Mouse (Mus musculus) urinary bladder, postnatal 10 days (tissue): ENCODE measurements around the gene Ttc21a.

Experiments used
- DNase-seq: peaks from one replicate; pipeline ENCODE4 v3.0.0; 2022; ENCODE audit warnings: low spot score

The Ttc21a gene

DNA sequence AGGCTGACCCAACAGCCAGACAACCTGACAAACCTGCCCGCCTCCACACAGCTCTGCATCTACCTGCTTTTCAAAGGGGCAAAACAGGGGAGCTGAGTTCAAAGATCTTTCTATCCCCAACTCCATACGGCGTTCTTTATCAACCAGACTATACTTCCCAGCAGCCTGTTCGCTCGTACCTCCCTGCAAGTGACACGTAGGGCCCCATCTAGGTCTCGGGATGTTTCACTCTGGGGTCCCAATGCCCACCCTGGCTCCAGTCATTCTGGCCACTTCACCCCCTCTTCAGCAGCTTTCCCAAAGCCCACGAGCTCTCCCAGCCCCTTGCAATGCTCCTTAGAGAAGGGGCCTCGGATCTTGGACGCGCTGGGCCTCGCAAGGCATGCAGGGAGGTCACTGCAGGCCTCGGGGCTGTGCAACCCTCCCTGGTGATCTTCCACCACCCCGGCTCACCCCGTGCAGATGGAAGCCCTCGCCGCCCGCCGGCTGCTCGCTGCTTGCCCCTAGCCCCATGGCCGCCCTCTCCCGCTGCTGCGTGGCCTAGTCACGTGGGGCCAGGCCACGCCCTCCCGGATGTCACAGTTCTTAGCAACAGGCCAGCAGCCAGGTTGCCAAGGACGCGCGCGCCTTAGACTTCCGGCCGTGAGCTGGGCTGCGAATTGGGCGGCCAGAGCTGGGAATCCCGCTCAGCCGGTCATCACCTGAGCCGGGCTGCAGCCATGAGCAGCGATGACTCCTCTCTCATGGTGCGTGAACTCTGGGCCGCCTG is at the start of gene Ttc21a, which contains the start of gene Gorasp1:
Gene Ttc21a (plus strand): TSS at position 602 of the 769 bp plus-strand sequence.
Gene Gorasp1 (minus strand): TSS at position 561 of the 769 bp plus-strand sequence.
- DNase-seq: peak; percentile 85

DNA sequence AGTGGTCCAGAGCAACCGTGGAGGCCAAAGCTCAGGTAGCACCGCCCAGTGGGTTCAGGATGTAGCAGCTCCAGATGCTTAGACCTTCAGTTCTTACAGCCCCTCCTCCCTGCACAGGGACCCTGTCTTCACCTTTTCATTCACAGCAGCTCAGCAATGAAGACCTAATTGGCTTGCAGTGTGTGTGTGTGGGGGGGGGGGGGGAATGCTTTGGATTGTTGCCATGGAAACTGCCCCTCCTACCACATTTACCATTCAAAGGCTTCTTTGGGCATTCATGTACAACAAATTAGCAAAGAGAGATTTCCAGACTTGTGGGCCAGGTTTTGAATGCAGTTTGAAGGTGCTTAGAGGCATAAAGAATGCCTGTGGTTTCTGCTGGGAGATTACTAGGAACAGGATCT is 48.6 kb upstream of the Ttc21a start:
- no peak for DNase-seq

DNA sequence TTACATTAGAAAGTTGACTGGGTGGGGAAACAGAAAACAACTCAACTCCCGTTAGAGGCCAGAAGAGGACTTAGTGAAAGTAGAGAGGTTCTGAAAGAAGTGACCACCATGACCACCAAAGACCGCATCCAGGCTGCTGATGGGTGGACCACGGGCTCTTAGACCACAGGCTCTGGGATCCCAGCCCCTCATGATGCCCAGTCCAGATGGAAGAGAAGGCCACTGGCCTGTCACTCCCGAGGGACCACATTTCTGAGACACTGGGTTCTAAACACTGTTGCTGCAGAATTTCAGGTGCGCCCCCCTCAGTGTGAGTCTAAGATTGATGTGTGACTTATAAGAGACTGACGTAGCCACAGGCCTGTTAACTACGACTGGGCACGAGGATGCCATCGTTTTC is 48.0 kb upstream of the Ttc21a start:
- DNase-seq: no peak

DNA sequence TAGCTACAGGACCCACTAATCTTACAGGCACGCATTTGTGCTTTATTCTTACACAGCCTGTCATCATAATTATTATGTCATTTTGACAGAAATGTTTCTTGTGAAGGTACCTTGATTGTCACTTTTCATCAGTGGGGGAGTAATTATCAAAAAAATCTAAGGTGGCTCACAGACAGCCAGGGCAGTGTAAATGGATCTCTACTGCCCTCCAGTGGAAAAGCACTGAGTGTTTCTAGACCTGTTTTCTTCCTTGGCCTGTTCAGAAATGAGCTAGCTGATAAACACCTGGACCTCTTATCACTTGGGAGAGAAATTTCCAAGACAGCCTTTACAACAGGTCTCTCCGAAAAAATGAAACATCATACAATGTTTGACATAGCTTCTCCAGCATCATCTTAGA is 46.7 kb upstream of the Ttc21a start:
- DNase-seq: no peak

DNA sequence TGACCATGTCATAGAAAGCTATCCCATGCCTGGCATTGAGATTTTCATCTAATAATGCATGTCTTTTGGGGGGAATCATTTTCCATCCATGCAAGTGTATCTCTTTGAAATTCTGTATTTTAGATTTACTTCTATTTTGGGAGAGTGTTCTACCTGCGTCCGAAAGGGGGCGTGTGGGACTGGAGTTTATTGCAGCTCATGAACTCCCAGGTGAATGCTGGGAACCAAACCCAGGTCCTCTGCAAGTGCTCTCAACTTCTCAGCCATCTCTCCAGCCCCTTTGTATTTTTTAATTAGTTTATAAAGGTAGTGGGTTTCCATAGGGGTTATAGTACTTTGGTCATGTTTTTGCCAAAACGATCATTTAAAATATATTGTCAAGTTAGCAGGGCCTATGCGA is 43.5 kb upstream of the Ttc21a start:
- DNase-seq: no peak

DNA sequence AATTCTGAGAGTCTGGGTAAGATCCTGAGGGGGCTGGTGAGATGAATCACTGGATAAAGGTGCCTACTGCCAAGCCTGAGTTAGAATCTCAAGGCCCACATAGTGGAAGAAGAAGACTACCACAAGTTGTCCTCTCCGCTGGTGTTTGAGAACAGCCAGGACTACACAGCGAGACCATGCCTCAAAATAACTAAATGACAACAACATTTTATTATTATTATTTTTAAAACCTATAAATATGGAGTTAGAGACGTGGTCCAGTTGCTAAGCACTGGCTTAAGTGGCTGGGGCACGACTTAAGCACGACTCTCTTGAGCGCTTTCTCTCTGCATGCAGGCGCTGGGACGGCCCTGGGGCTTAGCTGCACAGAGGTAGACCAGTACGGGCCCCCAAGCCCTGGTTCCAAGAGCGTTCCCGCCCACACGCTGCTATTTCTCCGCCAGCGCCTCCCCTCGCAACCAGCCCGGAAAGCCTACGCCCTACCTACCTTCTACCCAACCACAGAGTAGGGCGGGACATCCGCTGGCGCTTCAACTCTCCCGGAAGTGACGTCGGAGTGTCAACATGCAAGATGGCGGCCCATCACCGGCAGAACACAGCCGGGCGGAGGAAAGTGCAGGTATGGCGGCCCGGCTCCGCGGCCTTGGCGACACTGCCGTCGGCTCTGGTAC is 42.9 kb upstream of the Ttc21a start, which contains the start of gene Wdr48:
Gene Wdr48 (plus strand): TSS at position 540 of the 671 bp plus-strand sequence.
- DNase-seq: peak; percentile 89

DNA sequence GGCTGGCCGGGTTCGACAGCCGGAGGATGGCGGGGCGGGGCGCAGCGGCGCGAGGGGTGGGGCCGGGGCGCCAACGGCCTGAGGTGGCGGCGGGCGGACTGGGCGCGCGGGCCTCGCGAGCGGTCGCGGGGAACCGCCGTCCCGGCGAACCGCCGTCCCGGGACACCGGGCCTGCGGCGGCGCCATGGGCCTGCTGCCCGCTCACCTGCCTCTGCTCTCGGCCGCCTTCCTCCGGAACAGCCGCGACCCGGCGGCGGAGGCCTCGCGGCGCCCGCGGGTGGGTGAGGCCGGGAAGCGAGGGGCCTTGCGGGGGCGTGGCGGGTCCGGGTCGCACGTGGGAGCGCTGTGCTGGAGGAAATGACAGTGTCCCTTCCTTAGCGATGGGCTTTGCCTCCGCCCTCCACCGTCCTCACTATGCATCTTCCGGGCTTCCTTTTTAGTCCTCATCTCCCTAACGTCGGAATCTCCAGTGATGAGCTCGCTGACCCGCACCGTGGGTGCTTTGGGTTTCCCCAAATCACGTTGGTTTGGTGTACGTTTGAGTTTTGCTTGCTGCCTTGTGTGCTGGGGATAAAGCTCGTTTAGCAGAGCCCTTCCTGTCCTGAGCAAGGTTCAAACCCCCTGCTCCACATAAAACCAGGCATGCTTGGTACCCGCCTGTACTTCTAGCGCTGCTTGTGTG is 42.2 kb upstream of the Ttc21a start:
- DNase-seq: no peak

DNA sequence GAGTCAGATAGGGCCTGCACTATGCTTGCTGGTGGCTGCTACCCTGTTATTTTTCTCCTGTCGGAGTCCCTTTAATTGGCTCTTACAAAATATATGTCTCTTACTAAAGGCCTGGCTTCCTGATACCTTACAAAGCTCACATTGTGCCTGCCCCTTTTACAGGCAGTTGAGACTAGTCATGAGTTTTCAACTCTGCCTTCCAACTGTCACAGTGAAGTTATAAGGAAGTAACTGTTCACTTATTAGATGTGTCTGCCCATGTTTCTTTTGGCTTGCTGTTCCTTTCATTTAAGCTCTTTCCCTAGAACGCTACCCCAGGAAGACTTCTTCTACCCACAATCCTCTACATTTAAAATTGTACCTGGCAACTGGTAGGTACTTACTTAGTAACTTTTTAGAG is 38.0 kb upstream of the Ttc21a start:
- DNase-seq: no peak

DNA sequence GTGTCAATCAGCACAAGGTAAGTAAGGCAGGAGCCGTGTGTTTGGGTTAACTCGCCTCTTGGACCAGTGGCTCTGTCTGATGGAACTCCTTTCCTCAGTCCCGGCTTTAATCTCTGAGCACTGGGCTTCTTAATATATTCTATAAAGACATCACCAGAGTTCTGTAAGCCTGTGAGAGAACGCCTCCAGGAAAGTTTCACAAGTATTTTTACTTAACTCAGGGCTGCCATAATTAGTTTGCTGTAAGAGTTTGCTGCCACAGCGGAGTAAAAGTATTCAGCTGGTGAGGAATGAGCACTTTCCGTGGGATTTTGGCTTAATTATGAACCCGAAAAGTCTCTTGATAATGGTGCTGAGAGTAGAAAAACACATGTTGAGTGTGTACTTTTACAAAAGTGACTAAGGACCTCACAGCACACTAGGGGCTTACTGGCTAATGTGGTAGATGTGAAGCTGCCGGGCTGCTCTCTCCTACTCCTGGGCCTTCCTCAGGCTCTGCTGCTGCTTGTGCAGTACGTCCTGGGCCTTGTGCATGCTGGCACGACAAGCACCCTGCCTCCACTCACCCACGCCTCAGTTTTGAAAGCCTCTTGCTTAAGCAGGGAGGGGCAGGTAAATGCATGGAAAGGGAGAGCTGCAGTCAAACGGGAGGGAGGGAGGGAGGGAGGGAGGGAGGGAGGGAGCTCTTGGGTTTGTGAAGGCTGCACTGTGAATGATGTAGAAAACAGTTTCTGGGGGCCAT is 34.8 kb upstream of the Ttc21a start:
- no peak for DNase-seq

DNA sequence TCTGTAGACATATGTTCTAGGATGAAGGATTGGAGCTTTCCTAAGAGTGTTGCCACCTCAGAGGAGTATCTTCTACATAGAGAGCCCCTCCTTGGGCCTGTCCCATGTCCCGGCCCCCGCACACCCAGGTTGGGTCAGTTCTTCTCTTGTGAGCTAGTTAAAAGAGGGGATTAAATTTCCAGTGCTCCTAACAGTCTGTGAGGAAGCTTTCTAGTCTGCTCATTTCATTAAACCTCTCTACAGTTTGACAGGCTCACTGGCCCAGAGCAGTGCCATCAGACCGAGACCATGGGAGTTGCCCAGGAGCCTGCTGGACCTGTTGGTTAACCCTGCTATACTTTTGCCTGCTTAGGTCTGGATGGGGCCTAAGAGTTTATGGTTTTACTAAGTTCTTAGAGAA is 28.7 kb upstream of the Ttc21a start:
- no peak for DNase-seq

DNA sequence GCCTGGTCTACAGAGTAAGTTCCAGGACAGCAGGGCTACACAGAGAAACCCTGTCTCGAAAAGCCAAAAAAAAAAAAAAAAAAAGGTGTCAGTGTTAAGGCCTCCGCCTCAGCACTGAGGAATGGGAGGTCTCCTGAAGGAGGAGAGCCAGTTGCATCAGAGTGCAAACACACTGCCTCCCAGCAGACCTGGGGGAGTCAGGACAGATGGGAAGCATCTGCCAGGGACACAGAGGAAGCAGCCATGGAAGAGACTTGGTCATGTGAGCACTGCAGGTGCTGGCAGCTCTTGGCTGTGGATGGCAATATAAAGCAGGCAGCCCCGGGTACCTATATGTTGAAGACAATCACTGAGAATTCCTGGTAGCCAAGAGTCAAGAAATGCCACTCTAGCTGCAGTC is 27.5 kb upstream of the Ttc21a start:
- DNase-seq: no peak

DNA sequence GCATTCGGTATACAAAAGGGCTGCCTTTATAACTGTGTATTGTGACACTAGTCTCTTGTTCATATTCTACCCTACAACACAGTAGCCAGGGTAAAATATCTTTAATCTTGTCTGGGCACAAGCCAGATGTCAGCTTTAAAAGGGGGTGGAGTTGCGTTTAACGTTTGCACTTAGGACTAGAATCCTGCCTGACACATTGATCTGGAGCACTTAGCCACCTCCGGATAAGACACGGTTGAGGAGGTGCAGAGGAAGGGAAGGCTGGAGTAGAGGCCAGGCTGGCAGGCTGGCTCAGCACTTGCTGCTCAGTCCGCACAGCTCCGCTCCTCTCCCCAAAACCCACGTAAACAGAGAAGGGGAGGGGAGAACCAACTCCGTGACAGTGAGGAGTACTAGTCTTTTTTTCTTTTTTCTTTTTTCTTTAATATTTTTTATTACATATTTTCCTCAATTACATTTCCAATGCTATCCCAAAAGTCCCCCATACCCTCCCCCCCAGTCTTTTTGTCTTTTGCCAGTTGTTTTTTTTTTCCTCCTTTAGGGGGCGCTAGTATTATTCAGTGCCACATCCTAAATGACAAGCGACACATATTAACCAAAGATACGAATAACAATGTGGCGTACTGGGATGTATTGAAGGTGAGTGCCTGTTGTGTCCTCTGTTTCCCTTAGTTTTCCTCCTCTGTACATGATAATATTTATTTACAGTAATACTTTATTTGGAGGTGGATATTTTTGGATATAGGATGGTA is 24.1 kb upstream of the Ttc21a start:
- DNase-seq: no peak

DNA sequence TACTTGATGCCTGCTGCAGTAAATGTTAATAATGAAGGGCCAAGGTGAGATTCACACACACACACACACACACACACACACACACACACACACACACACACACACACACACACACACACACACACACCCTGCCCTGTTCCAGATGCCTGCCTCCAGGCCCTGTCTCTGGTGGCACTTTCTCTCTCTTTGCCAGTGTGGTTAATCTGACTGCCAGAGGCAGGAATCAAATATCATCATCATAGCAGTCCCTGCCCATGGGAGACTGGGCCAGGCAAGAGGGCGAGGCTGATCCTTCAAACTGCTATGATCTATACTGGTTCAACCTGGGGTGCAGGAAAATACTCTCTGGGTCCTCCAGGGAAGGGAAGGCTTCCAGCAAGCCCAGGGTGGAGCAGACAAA is 17.5 kb upstream of the Ttc21a start:
- no peak for DNase-seq

DNA sequence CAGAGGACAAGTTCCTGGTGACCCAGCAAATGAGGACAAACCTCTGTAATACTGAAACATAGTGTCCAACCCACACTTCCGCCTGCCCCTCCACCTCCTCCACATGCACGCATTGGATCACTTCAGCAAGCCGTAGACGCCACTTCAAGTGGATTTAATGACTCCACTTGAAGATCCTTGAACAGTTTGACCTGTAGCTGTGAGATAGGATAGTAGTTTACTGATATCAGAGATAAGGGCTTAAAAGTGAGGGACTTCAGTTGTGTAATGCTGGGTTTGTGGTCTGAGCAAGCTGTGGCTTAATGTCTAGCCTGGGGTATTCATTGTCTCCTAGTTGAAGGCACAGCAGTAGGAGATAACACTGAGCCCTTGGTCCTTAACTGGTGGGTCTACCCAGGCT is 13.9 kb upstream of the Ttc21a start:
- no peak for DNase-seq

DNA sequence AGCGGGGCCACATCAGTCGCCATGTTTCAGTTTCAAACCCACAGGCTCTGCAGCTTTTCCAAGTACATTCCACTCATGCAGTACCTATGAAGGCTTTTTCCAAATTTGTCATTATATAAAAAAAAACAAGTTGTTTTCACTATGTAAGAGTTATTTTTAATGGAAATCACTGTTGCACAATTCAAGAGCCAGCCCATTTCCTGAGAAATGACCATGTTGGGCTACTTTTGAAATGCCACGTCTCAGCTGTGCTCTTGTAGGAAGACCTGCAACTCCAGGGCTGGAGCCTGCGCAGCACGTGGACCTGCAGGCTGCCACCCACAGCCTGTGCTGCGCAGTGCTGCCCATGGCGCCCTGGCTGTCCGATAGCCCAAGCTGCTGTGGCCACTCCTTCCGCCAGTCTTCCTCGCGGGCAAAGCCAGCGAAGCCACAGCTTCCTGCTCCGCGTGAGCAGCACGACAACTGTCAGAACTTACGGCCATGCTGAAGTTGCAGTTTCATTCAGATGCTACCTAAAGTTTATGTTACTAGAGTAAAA is 12.2 kb upstream of the Ttc21a start:
- no peak for DNase-seq

DNA sequence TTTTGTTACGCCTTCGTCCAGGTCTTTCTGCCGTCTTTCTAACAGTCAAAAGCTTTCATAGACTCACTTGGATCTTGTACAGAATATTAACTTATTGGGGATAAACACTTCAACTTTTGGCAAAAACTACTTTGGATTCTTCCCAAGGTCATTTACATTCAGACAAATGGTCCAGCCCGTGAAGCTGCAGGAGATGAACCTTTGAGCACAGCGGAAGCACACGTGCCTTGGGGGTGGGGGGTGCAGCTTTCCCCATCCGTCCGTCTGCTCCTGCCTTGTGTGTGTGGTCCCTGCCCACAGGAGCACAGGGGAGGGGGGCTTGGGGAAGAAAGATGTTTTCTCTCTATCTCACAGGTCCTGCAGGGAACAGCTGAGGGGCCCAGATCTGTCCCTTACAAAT is 11.7 kb upstream of the Ttc21a start:
- DNase-seq: no peak

DNA sequence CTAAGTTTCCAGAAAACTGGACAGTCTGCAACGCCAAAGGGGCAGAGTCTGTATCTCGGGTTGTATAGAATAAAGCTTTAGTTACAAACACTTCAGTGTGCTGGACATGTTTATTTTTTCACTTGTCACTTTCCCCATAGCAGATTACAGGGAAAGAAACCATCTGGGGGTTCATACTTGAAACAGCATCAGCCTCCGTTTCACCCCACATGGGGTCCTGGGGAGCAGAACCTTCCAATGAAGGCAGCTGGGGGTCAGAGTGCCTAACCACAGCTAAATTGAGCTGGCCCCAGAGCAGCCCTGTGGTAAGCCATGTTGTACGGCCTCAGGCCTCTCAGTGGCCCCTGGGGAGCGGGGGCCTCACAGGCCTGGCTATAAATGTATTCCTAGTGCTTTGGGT is 10.9 kb upstream of the Ttc21a start:
- DNase-seq: no peak

DNA sequence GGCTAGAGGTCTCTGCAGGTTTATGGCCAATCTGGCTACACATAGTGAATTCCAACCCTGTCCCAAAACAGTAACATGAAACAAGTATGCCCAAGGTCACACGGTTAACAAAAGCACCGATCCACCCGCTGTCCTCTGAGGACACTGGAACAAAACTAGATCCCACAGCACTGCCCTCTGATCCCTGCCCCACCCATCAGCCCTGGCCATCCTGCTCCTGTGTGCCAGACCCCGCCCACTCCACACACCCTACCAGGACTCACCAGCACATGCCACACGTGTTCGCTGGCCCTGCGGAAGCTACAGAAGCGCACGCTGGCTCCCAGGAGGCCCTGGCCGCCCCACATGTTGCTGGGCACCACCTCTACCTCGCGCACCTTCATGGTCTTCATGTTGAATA is 5.0 kb upstream of the Ttc21a start:
- DNase-seq: no peak

DNA sequence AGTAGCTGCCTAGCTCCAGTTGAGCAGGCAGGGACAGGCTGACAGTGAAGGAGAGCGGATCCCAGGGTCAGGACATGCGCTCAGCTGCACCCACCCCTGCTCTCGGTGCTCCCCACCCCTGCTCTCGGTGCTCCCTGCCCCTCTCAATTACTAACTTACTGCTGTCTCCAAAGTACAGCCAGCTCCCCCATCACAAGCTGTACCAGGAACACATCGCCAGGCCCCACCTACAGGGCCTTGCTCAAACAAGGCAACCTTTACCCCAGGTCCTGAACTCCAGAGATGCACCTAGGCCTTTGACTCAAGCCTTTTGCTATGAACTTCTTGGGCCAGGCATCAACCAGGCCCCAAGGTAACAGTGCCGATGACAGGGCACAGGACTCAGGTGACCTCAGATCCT is 3.7 kb upstream of the Ttc21a start:
- no peak for DNase-seq

DNA sequence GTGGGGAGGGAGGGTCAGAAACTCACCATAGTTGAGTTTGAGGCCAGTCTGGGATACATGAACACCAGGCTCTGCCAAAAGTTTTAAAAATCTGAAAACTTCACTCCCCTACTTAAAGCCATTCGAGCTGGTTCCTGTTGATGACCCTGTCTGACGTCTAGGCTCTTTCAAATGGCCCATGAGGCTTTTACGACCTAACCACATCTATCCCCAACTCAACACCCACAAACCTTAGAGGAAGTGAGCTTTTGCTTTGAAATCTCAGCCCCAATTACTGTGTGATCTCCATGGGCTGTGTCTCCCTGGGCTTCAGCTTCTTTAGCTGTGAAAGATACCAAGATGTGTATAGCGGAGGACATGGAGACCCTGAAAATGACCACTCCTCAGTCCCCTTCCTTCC is 1.1 kb downstream of the Ttc21a start:
- no peak for DNase-seq

DNA sequence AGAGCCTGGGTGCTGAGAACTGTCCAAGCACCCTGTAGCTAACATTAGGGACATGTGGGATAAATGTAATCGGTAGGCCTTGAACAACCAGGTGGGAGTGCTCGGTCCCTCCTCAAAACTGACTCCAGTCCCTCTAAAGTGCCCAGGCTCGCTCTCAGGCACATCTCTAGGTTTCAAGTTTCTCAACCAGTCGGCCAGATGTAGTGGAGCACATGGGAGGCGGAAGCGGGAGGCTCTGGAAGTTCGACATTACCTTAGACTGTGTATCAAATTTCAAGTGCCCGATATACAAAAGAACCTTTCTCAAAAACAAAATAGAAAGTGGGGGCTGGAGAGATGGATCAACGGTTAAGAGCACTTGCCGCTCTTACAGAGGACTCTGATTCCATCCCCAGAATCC is 2.2 kb downstream of the Ttc21a start:
- no peak for DNase-seq
